Mouse (Mus musculus): ENCODE results near the gene Ccdc69. TPM values are rescaled to one million over a fixed set of nuclear protein-coding genes. Genes with fewer than 3 reads are reported as not detected.

Gene Ccdc69
- total and polyA plus RNA-seq, 2 experiments, result 0.43 to 0.55 TPM

GRCm38 (mm10) chr11:55004970-55005502, 72.9 kb downstream of the Ccdc69 start:
- H3K27me3 ChIP-seq (ENCODE audit: control insufficient read depth, insufficient read depth, low read length), result no peaks in the 10 kb centered on the region
- no peaks in the 10 kb centered on the region for H3K4me1 ChIP-seq (ENCODE audit: control insufficient read depth, insufficient read depth, low read length)
- no peak for TF ChIP-seq CTCF (IDR thresholded peaks at IDR 0.05; ENCODE audit: low read depth, low read length)
- TF ChIP-seq POLR2A (IDR thresholded peaks at IDR 0.05; ENCODE audit: extremely low read depth, insufficient read depth, low read length), result no peak
- no peaks in the 10 kb centered on the region for H3K79me2 ChIP-seq (ENCODE audit: control insufficient read depth, insufficient read depth, low read length)
- H3K9ac ChIP-seq (ENCODE audit: low read depth, low read length), result no peak overlapping the region
- 88% methylated on average over 7 of the region's 7 CpGs for WGBS
- H3K27ac ChIP-seq (replicated peaks; ENCODE audit: insufficient read depth, low read depth, low read length), result no peak overlapping the region
- H3K36me3 ChIP-seq (ENCODE audit: control insufficient read depth, insufficient read depth, low read length), result peaks cover 64% of the 10 kb centered on the region
- DNase-seq (ENCODE audit: extremely low read depth, low read depth, low spot score), result no peak
- H3K4me3 ChIP-seq (ENCODE audit: insufficient read depth, low read depth, low read length), result no peak overlapping the region

Other genes starting within 250 kb of the Ccdc69 start
- gene Lyrm7, start 217.2 kb downstream of the Ccdc69 start, total RNA-seq (2014; rRNA removed), result 1.3 and 1.8 TPM in 2 replicates
- 0.46 and 1.2 TPM in 2 replicates for gene Lyrm7, start 217.2 kb downstream of the Ccdc69 start, polyA plus RNA-seq (2012; rRNA removed)
- gene Hint1, start 211.7 kb downstream of the Ccdc69 start, total RNA-seq (2014; rRNA removed), result 629 and 808 TPM in 2 replicates
- gene Hint1, start 211.7 kb downstream of the Ccdc69 start, polyA plus RNA-seq (2012; rRNA removed), result 664 and 683 TPM in 2 replicates
- 2.0 and 3.1 TPM in 2 replicates for gene Gpx3, start 175.7 kb downstream of the Ccdc69 start, total RNA-seq (2014; rRNA removed)
- gene Gpx3, start 175.7 kb downstream of the Ccdc69 start, polyA plus RNA-seq (2012; rRNA removed), result 2.7 and 3.3 TPM in 2 replicates
- gene Tnip1, start 115.2 kb downstream of the Ccdc69 start, total RNA-seq (2014; rRNA removed), result 3.0 TPM in 2 replicates
- gene Tnip1, start 115.2 kb downstream of the Ccdc69 start, polyA plus RNA-seq (2012; rRNA removed), result 7.2 and 8.1 TPM in 2 replicates
- gene Anxa6, start 44.7 kb downstream of the Ccdc69 start, total RNA-seq (2014; rRNA removed), result 111 and 120 TPM in 2 replicates
- gene Anxa6, start 44.7 kb downstream of the Ccdc69 start, polyA plus RNA-seq (2012; rRNA removed), result 87.5 and 91.3 TPM in 2 replicates
- gene Gm2a, start 20.0 kb upstream of the Ccdc69 start, total RNA-seq (2014; rRNA removed), result 41.1 and 61.8 TPM in 2 replicates
- gene Gm2a, start 20.0 kb upstream of the Ccdc69 start, polyA plus RNA-seq (2012; rRNA removed), result 64.6 and 73.6 TPM in 2 replicates
- not detected in 2 replicates for gene Slc36a3, start 73.6 kb upstream of the Ccdc69 start, total RNA-seq (2014; rRNA removed)
- gene Slc36a3, start 73.6 kb upstream of the Ccdc69 start, polyA plus RNA-seq (2012; rRNA removed), result 0.05 TPM in 1 of 2 replicates, not detected in the other
- gene Slc36a2, start 106.9 kb upstream of the Ccdc69 start, total RNA-seq (2014; rRNA removed), result 0.54 TPM in 1 of 2 replicates, not detected in the other
- gene Slc36a2, start 106.9 kb upstream of the Ccdc69 start, polyA plus RNA-seq (2012; rRNA removed), result not detected in 2 replicates
- 7.0 and 12.9 TPM in 2 replicates for gene Slc36a1, start 126.2 kb upstream of the Ccdc69 start, total RNA-seq (2014; rRNA removed)
- 24.0 and 26.2 TPM in 2 replicates for gene Slc36a1, start 126.2 kb upstream of the Ccdc69 start, polyA plus RNA-seq (2012; rRNA removed)